Mouse (Mus musculus) intestine, postnatal 0 days (tissue): Measurements from ENCODE around the gene Homer2. TPM values are rescaled to one million over a fixed set of nuclear protein-coding genes. Genes with fewer than 3 reads are reported as not detected.

ENCODE experiments used
- ATAC-seq: fragments of 200-750 bp; cut with Nextera tagmentation; 2 replicates; pipeline ENCODE4 v1.8.0; 2017; ENCODE audit warnings: mild to moderate bottlenecking, moderate TSS enrichment, moderate library complexity
- H3K27ac ChIP-seq: fragments of 300-500 bp; sonication (generic); 2 replicates; pipeline ENCODE4 v1.5.1; 2014; ENCODE audit warnings: mild to moderate bottlenecking, low read depth, low read length, moderate library complexity
- H3K27me3 ChIP-seq: fragments of 300-500 bp; sonication (generic); replicated peaks from 2 replicates; pipeline ENCODE4 v1.6.1; 2014; ENCODE audit warnings: low read length, mixed read lengths; ENCODE audit not compliant: control insufficient read depth, insufficient read depth
- H3K36me3 ChIP-seq: fragments of 300-500 bp; sonication (generic); 2 replicates; pipeline ENCODE4 v1.6.1; 2014; ENCODE audit warnings: mild to moderate bottlenecking, moderate library complexity; ENCODE audit not compliant: control insufficient read depth, insufficient read depth
- H3K4me1 ChIP-seq: fragments of 300-500 bp; sonication (generic); replicated peaks from 2 replicates; pipeline ENCODE4 v1.6.1; 2014; ENCODE audit warnings: antibody characterized with exemption, low read length, mixed read lengths; ENCODE audit not compliant: control insufficient read depth, insufficient read depth
- H3K4me2 ChIP-seq: fragments of 300-500 bp; sonication (generic); replicated peaks from 2 replicates; pipeline ENCODE4 v1.6.1; 2014; ENCODE audit warnings: low read depth, mild to moderate bottlenecking, moderate library complexity
- H3K4me3 ChIP-seq: fragments of 300-500 bp; sonication (generic); 2 replicates; pipeline ENCODE4 v1.5.1; 2014; ENCODE audit warnings: low read depth, low read length
- H3K9ac ChIP-seq: fragments of 300-500 bp; sonication (generic); 2 replicates; pipeline ENCODE4 v1.6.1; 2014; ENCODE audit warnings: mild to moderate bottlenecking, low read depth, low read length
- H3K9me3 ChIP-seq: fragments of 300-500 bp; sonication (generic); 2 replicates; pipeline ENCODE4 v1.6.1; 2016; ENCODE audit warnings: mixed run types; ENCODE audit not compliant: control insufficient read depth
- CTCF ChIP-seq: sonication (generic); IDR thresholded peaks from 2 replicates; pipeline ENCODE4 v1.5.1; 2016; ENCODE audit warnings: low read depth, mild to moderate bottlenecking, control low read depth, antibody characterized with exemption, moderate library complexity
- WGBS: fragments of 180-500 bp; shearing (Covaris S2); extraction: QIAGEN DNeasy Blood & Tissue Kit; methylation state at CpG from one replicate; pipeline ENCODE4 v1.1.7; 2014; 5-methylcytosine and 5-hydroxymethylcytosine counted together
- polyA plus RNA-seq: library from polyadenylated mRNA; unstranded; fragments of >200 nt; fragmentation: Nextera tagmentation; extraction: Ambion mirVana; gene quantifications from 2 replicates; pipeline ENCODE4 v1.2.1, GENCODE M21; 2015

Homer2 gene
- polyA plus RNA-seq, 1 experiment from 2014 or later, result 22.2 TPM

DNA sequence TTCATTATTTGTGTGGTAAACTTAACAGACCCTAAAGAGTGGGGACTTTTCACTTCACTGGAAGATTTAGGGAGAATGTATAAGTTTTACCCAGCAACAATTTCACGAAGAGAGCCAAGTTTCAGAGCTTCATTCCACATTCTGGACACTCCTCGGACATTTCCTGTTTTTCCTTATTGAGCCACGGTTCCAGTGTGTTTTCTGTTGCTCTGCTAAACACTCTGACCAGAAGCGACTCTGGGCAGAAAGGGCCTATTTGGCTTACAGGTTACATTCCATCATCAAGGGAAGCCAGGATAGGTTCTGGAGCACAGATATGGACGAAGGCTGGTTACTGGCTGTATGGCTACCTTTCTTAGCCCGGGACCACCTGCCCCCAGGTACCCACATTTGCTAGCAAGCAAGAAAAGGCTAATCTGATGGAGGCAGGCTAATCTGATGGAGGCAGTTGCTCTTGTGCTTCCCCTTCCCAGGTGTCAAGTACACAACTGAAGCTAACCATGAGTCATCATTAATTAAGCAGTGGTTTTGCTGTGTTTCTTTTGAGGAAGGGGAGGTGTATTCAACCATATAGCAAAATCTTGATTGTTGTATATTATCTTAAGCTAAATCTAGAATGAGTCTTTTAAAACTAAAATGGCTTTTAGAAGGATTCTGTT, 134.6 kb downstream of the Homer2 start:
- H3K27me3 ChIP-seq, result no peaks in the 10 kb centered on the region
- H3K36me3 ChIP-seq, result peaks cover 10% of the 10 kb centered on the region
- 0 out of 2 replicates have a peak, but pooled peaks cover 4% of the 10 kb centered on the region for H3K4me1 ChIP-seq
- H3K9me3 ChIP-seq, result no peaks in the 10 kb centered on the region
- peak overlapping the region; percentile 73 for H3K4me2 ChIP-seq
- peak overlapping the region; percentile 90 for H3K4me3 ChIP-seq
- H3K9ac ChIP-seq, result 0 out of 2 replicates have a peak overlapping the region, but pooled peaks have one; percentile 90
- TF ChIP-seq CTCF, result no peak
- ATAC-seq, result no peak
- WGBS, result 54% methylated on average over 6 of the region's 6 CpGs
- peak overlapping the region; percentile 98 for H3K27ac ChIP-seq

DNA sequence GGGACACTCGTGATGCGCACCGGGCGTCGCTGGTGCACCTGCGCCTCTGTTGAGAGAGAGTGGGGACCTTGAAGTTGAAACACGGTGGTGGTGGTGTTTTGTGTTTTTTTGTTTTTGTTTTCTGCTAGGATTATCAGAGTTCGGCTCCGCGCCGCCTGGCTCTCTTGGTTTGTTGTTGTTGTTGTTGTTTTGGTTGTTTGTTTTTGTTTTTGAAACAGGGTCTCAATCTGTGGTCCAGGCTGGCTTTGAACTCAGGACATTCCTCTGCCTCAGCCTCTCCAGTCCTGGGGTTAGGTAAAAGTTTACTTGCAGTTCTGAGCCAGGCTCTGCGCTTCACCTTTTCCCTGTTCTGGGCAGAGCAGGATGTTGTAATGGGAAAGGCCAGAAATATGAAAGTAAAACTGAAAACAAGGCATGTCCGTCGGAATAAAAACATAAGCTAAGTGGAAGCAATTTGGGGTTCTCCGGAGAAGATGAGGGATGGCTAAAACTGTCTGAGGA, 135.3 kb downstream of the Homer2 start:
- peak overlapping the region; percentile 98 for H3K27ac ChIP-seq
- H3K27me3 ChIP-seq, result no peaks in the 10 kb centered on the region
- H3K4me2 ChIP-seq, result peak overlapping the region; percentile 73
- peak; percentile 45 for ATAC-seq
- H3K4me3 ChIP-seq, result peak overlapping the region; percentile 90
- 5% methylated on average over 15 of the region's 15 CpGs for WGBS
- no peak for TF ChIP-seq CTCF
- H3K9ac ChIP-seq, result peak overlapping the region; percentile 90
- peaks cover 4% of the 10 kb centered on the region; the same call in 1 of the 2 replicates for H3K36me3 ChIP-seq
- 0 out of 2 replicates have a peak, but pooled peaks cover 4% of the 10 kb centered on the region for H3K4me1 ChIP-seq
- H3K9me3 ChIP-seq, result no peaks in the 10 kb centered on the region

GRCm38 (mm10) chr7:81571108-81571940, 136.0 kb downstream of the Homer2 start, which contains the start of gene Whamm:
Gene Whamm (plus strand): TSS chr7:81571266.
- WGBS, result under 1% methylated on average over 96 of the region's 96 CpGs
- Histone ChIP-seq H3K9ac (peak within 1 kb of the TSS; percentile 90), H3K4me3 (peak within 1 kb of the TSS; percentile 90), H3K9me3 (no peaks in the 10 kb centered on the region), H3K4me1 (0 out of 2 replicates have a peak, but pooled peaks cover 4% of the 10 kb centered on the region), H3K27me3 (no peaks in the 10 kb centered on the region), H3K4me2 (peak within 1 kb of the TSS; percentile 73), H3K36me3 (no peaks in the 10 kb centered on the region), H3K27ac (peak within 1 kb of the TSS; percentile 98)
- peak; percentile 55 for TF ChIP-seq CTCF
- peak; percentile 98 for ATAC-seq

DNA sequence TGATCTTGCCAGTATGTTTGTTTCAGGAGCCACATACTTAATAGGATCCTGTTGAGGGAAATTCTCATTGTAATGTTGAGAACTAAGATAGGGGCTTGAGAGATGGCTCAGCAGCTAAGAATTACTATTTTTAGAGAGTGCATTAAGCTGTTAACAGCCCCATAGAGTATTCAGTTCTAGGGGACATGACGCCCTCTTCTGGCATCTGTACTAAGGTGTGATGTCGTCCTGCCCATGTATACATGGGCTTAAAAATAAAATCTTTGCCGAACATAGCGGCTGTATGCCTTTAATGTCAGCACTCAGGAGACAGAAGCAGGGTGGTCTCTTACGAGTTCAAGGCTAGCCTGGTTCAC, 136.6 kb downstream of the Homer2 start:
- ATAC-seq, result peak; percentile 9
- WGBS, result 3% methylated on average over 5 of the region's 5 CpGs

DNA sequence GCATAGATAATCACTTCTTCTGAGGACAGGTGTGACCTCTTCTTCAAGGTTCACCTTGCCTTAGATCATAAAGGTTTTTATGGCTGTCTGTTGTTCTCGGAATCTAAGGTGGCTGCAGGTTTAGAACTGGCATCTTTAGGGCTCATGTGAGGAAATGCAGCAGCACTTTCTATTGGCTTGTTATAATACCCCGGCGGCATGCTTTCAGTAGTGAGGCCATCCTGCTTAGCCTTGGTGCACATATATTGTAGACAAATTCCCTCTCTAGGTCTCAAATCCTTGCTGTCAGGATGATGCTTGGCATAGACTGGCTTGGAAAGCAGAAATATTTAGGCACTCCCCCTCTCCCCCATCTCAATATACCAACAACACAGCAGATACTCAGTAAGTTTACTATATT, 137.1 kb downstream of the Homer2 start:
- Histone ChIP-seq H3K27ac (no peak overlapping the region), H3K4me1 (0 out of 2 replicates have a peak, but pooled peaks cover 4% of the 10 kb centered on the region)
- no peak for ATAC-seq

More for the DNA sequence above, 136.6 kb downstream of the Homer2 start:
- Histone ChIP-seq H3K36me3 (no peaks in the 10 kb centered on the region), H3K9me3 (no peaks in the 10 kb centered on the region), H3K9ac (no peak overlapping the region), H3K4me1 (0 out of 2 replicates have a peak, but pooled peaks cover 4% of the 10 kb centered on the region), H3K4me3 (peak overlapping the region; percentile 90), H3K27ac (no peak overlapping the region; the same call in 1 of the 2 replicates), H3K27me3 (no peaks in the 10 kb centered on the region), H3K4me2 (peak overlapping the region; percentile 73)
- peak; percentile 55 for TF ChIP-seq CTCF

GRCm38 (mm10) chr7:81569851-81570250, 137.5 kb downstream of the Homer2 start:
- 82% methylated on average over 1 of the region's 1 CpGs for WGBS
- ATAC-seq, result no peak

More for the DNA sequence above, 137.1 kb downstream of the Homer2 start:
- Histone ChIP-seq H3K9ac (no peak overlapping the region), H3K9me3 (no peaks in the 10 kb centered on the region), H3K4me2 (no peak overlapping the region), H3K4me3 (no peak overlapping the region), H3K27me3 (no peaks in the 10 kb centered on the region), H3K36me3 (no peaks in the 10 kb centered on the region)
- WGBS, result 59% methylated on average over 3 of the region's 3 CpGs
- no peak for TF ChIP-seq CTCF

More at GRCm38 (mm10) chr7:81569851-81570250, 137.5 kb downstream of the Homer2 start:
- no peak overlapping the region for H3K4me2 ChIP-seq
- H3K9ac ChIP-seq, result no peak overlapping the region
- no peaks in the 10 kb centered on the region for H3K36me3 ChIP-seq
- H3K4me1 ChIP-seq, result 0 out of 2 replicates have a peak, but pooled peaks cover 4% of the 10 kb centered on the region
- H3K27ac ChIP-seq, result no peak overlapping the region
- H3K27me3 ChIP-seq, result no peaks in the 10 kb centered on the region
- H3K9me3 ChIP-seq, result no peaks in the 10 kb centered on the region
- H3K4me3 ChIP-seq, result no peak overlapping the region
- TF ChIP-seq CTCF, result no peak
